Mouse (Mus musculus) left cerebral cortex, postnatal 14 days (tissue): ENCODE data around the gene Edem1. TPM values are rescaled to one million over a fixed set of nuclear protein-coding genes. Genes with fewer than 3 reads are reported as not detected.

ENCODE experiments used
- DNase-seq, 2 experiments: peaks; one replicate each; pipeline ENCODE4 v3.0.0; 2021 to 2022; ENCODE audit warnings: low spot score in 2 of 2, mixed read lengths in 1 of 2
- intact Hi-C: fragments of 180-260 bp; cut with DNase I; formaldehyde crosslinking; loops from one replicate; pipeline ENCODE4 v1.15.1; 2025
- long read RNA-seq, 2 experiments: library from polyadenylated mRNA; stranded (forward); transcript quantifications; one replicate each; pipeline ENCODE4 v2.0.0; 2021
- total RNA-seq, 2 experiments: library from RNA; stranded (reverse); gene quantifications; 2 replicates each; pipeline ENCODE4 v1.2.3; 2021

The Edem1 gene
- 10 to 100 TPM; 19.0 to 25.5 TPM for total RNA-seq
- long read RNA-seq, experiment 1, full-length matches to known transcripts, result 6 of 12 reads
- long read RNA-seq, experiment 1, partial matches to known transcripts, result 3 of 12 reads
- long read RNA-seq, experiment 1, other reads (novel, unspliced or antisense), result 3 of 12 reads
- long read RNA-seq, experiment 2, full-length matches to known transcripts, result 14 of 17 reads
- long read RNA-seq, experiment 2, partial matches to known transcripts, result 1 of 17 reads
- long read RNA-seq, experiment 2, other reads (novel, unspliced or antisense), result 2 of 17 reads

DNA sequence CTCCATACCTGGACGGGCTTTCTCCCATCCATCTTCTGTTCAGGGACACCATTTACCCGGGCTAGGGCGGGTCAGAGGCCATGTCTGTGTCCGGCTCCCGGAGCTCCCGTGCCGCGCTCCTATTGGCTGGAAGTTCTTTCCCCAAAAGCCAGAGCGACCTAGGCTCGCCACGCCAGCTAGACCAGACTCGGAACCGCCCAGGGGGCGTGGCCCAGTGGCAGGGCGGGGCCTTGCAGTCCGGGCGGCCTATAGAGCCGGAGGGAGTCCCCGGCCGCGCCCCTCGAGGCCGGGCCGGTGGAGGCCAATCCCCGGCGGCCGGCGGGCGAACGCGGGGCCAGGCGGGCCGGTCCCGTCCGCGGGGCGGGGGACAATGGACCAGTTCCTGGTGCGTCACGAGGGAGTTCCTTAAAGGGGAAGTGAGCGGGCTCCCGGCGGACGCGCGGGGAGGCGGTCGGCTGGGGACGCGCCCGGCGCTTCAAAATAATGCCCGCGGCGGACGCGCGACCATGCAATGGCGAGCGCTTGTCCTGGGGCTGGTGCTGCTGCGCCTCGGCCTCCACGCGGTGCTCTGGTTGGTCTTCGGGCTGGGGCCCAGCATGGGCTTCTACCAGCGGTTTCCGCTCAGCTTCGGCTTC, at the start of gene Edem1:
Edem1 (plus strand) TSS at position 408 of the 635 bp plus-strand sequence.
- peak; percentile 94 to 95 for DNase-seq
- intact Hi-C loops, result loop anchor here (2.0 kb wide), 1 partner anchor 46 kb away; the partner anchor contains the start of gene Arl8b

- DNase-seq, result peak in 1 of 2 experiments; percentile 16
- intact Hi-C loops, result loop anchor here (2.0 kb wide), 1 partner anchor 47 kb away; the partner anchor contains the start of gene Edem1
Observed at GRCm38 (mm10) chr6:108781865-108782264, 46.6 kb upstream of the Edem1 start.

DNA sequence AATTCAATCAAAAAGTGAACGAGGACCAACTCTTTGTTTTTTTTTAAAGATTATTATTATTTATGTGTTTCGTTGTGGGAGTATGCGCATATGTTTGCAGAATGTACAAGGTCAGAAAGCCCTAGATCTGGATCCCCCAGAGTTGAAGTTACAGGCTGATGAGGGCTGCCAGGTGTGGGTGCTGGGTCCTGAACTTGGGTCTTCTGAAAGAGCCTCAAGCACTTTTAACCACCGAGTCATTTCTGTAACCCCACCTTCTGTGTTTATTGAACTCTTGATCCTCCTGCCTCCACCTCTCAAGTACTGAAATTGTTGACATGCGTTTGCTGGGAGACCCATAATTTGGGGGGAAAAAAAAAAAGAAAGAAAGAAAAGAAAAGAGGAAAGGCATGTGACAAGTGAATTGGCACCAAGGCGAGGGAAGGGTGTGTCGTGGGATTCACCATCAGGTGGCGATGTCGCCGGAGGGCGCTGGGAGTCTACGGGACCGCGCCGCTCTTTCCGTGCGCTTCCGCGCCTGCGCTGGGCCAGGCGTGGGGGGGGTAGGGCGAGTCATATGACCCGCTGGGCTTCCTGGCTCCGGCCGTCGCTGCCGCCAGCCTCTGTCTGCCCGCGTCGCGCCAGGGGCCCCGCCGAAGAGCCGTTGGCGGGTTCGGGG, 45.8 kb upstream of the Edem1 start, which contains the start of gene Arl8b:
Arl8b (plus strand) TSS at position 574 of the 658 bp plus-strand sequence.
- intact Hi-C loops, result loop anchor here (2.0 kb wide), 1 partner anchor 46 kb away; the partner anchor contains the start of gene Edem1

GRCm38 (mm10) chr6:108783184-108783881, 45.1 kb upstream of the Edem1 start:
- peak; percentile 32 to 38 for DNase-seq
- intact Hi-C loops, result loop anchor here (2.0 kb wide), 1 partner anchor 45 kb away; the partner anchor contains the start of gene Edem1

More for the DNA sequence above, 45.8 kb upstream of the Edem1 start, which contains the start of gene Arl8b:
- DNase-seq, result peak; percentile 96

DNA sequence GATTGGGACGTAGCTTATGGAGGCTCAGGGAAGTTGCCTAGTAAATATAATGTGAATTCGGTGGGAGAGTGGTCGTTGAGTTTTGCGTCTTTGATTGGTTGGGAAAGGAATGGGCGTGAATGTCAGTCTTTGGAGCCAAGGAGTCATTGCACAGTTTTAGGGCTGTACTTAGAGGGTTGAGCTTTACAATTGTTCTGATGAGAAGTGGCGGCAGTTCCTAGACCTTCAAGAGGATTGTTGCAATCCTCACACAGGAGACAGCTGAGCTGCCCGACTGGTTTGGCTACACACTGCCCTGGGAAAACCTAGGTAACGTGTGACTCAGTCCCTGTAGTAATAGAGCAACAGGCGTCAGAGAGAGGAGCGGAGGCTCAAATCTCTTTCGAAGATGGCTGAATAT, 44.4 kb upstream of the Edem1 start:
- DNase-seq, result no peak
- intact Hi-C loops, result no loop called here

DNA sequence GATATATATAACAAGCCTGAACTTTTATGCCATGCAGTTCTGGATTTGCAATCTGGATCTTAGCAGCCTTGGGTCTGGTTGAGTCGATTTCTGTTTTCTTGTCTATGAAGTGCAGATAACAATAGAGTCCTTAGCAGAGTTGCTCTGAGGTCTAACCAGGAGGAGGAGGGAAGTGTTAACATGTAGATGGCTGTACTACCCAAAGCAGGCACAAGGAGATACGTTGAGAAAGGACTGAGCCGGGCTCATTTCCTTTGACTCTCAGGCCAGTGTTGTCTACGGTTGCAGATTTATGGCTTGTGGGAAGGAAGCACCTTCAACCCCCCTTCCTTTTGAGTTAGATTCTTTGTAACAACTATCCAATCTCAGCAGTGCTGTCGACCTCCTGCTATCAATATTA, 43.6 kb upstream of the Edem1 start:
- DNase-seq, result no peak
- intact Hi-C loops, result no loop called here

DNA sequence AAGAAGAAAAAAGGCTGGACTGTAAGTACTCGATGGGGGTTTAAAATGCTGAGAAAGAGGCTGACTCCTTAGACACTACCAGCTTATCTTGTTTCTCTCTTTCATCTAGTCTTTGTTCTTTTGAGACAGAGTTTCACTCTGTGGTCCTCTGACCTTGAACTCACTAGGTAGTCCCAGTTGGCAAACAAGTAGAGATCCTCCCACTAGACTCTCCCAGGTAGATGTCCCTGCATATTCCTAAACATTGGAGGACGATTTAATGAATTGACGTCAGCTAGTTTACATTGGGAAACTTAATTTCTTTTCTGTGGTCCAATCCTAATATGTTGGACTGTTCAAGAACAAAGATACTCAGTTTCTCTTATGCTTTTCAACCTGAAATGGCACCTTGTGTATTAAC, 42.9 kb upstream of the Edem1 start:
- intact Hi-C loops, result no loop called here
- no peak for DNase-seq

DNA sequence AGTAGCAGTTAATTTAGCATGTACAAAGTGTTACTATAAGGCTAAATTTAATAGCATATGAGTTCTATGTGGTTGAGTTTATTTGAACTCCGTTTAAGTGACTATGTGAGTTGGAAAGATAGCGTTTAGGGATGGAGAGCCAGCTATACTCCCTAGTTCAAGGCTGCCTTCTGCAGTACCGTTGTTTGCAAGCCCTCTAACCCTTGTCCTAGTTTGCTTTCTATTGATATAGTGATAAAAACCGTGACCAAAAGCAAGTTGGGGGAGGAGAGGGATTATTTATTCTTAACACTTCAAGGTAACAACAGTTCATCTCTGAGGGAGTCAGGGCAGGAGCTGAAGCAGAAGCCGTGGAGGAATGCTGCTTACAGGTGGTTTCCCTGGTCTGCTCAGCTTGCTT, 36.9 kb upstream of the Edem1 start:
- intact Hi-C loops, result no loop called here
- no peak for DNase-seq

DNA sequence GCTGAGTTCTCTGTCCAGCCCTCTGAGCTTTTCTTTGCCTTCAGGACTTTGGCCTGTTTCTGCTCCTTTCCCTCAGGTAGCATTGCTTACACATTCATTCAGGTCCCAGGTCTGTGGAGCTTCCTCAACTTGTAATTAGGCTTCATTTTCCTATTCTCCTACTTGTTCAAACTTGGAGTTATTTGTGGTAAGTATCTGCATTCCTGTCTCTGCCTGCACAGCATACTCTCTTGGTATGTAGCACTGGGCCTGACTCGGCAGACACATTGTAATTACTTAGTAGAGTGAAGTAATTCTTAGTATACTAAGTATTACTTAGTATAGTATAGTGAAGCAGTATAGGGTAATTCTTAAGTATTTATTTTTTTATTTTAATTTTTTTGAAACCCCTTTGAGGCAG, 32.5 kb upstream of the Edem1 start:
- intact Hi-C loops, result no loop called here
- no peak for DNase-seq

DNA sequence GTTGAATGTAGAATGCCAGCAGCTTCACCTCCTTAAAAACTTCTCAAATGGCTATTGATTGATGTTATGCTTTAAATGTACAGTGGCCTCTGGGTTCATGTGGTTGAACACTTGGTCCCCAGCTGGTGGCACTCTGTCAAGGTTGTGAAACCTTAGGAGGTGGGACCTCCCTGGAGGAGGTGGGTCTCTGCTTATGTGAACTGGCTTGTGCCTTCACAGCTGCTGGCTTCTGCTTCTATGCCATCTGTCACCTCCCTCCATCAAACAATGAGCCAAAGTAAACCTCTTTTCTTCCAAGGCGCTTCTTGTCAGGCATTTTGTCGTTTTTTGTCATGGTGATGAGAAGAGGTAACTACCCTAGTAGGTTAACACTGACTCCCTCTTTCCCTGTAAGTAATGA, 31.7 kb upstream of the Edem1 start:
- no peak for DNase-seq
- intact Hi-C loops, result no loop called here

- DNase-seq, result peak; percentile 19 to 26
- intact Hi-C loops, result no loop called here
Observed at GRCm38 (mm10) chr6:108805194-108805593, 23.2 kb upstream of the Edem1 start.

- intact Hi-C loops, result no loop called here
- no peak for DNase-seq
Observed at GRCm38 (mm10) chr6:108805871-108806270, 22.6 kb upstream of the Edem1 start.

GRCm38 (mm10) chr6:108807446-108807845, 21.0 kb upstream of the Edem1 start:
- no peak for DNase-seq
- intact Hi-C loops, result no loop called here

DNA sequence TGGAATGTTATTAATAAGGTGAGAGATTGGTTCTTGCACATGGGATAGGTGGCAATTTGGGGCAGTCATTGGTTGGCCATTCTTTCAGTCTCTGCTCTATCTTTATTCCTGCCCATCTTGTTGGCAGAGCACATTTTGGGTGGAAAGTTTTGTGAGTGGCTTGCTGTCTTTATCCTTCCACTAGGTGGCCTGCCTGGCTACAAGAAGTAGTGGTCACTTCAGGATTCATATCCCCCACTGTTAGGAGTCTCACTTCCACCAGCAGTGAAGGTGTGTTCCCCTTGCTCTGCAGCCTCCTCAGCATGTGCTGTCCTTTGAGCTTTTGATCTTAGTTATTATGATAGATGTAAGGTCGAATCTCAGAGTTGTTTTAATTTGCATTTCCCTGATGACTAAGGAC, 19.7 kb upstream of the Edem1 start:
- intact Hi-C loops, result no loop called here
- DNase-seq, result no peak

GRCm38 (mm10) chr6:108810237-108810636, 18.2 kb upstream of the Edem1 start:
- no peak for DNase-seq
- intact Hi-C loops, result no loop called here

DNA sequence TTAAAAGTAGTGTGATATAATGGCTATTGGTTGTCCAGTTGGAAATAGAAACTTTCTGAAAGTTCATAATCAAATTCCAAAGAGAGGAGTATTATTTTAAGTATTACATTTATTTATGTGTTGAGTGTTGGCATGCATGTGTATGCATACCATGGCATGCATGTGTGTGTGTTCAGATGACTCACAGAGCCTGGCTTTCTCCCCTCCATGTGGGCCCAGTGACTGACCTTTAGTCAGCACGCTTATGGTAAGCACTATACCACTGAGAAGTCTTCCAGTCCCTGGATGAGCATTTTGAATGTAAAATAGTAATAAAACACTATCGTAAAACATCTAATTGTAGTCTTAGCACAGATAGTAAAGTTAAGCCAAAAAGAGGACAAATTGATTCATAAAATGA, 16.3 kb upstream of the Edem1 start:
- no peak for DNase-seq
- intact Hi-C loops, result no loop called here

- no peak for DNase-seq
- intact Hi-C loops, result no loop called here
Observed at GRCm38 (mm10) chr6:108817510-108817909, 10.9 kb upstream of the Edem1 start.

GRCm38 (mm10) chr6:108824816-108825545, 3.5 kb upstream of the Edem1 start:
- DNase-seq, result peak in 1 of 2 experiments; percentile 37
- intact Hi-C loops, result no loop called here

DNA sequence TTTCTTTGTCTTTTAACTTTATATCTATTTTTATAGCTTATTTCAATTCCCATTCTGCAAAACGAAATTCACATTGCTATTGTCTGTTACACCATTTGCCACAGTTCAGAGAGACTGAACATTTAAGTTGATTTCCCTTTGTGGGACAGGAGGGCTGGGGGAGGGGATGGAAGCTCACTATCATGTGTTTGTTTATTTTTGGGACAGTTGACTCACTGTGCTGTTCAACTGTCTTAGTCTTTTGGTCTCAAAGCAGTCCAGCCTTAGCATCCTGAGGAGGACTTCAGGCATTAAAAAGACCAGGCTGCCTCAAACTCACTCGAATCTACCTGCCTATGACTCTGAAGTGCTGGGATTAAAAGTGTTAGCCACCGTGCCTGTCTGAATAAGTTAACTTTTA, 2.4 kb upstream of the Edem1 start:
- intact Hi-C loops, result no loop called here
- DNase-seq, result peak; percentile 30 to 35
